Mouse (Mus musculus): ENCODE data around the gene Edc3. TPM values are rescaled to one million over a fixed set of nuclear protein-coding genes. Genes with fewer than 3 reads are reported as not detected.

Edc3 gene
- polyA plus RNA-seq, 1 experiment from 2014 or later = 17.0 TPM

DNA sequence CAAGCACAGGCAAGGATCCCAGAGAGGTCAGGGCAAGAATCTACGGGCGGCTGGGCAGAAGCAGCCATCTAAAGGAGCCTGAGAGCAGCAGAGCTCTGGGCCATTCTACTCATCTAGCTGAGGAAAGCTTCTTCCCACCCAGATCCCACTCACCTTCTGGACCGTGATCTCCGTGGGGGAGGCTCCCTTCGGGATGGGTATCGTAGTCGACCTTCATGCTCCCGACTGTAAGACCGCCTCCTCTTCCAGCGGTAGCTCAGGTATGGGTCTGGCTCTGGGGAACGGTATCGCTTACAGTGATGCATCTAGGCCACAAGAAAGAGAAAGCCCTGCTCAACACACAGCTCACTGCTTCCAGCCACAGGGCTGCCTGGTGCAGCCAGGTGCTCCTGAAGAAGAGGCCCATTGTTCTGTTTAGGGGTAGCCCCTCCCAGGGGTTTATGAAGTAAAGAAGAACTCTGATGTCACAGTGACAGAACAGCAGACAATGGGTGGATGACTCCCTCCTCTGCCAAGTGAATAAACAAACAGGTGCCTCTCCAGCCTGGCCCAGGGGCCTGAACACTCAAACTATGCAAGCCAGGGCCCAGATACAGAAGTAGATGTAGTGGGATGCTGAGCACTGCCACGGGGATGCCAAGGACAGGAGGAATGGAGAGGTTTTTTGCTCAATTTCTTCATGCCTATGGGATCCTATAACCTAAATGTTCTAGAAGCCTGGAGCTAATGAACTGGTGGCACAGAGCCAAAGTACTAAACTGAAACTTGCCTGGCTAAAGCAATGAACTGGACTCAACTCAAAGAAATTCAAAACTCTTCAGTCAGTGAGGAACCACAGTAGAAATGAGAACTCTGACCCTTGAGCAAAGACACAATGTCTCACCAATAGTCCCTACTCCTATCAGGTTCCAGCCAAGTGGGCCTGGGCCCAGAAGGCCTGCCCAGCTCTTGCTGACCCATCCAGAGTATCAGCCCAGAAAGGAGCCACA is 53.5 kb downstream of the Edc3 start:
- Histone ChIP-seq H3K4me2 (ENCODE audit: low read depth, low read length) (peak overlapping the region; percentile 90), H3K4me3 (ENCODE audit: low read depth, low read length) (peak overlapping the region; percentile 95), H3K9me3 (replicated peaks; ENCODE audit: control insufficient read depth, low read length) (no peaks in the 10 kb centered on the region), H3K9ac (ENCODE audit: low read depth, low read length) (peak overlapping the region; percentile 94), H3K36me3 (ENCODE audit: control insufficient read depth, insufficient read depth) (peaks cover 51% of the 10 kb centered on the region), H3K27me3 (ENCODE audit: control insufficient read depth, insufficient read depth, low read depth, low read length) (no peaks in the 10 kb centered on the region), H3K27ac (ENCODE audit: low read length) (peak overlapping the region; percentile 97), H3K4me1 (ENCODE audit: control insufficient read depth, low read depth, low read length) (peaks cover 80% of the 10 kb centered on the region)
- no peak for ATAC-seq (ENCODE audit: low read depth)
- 91% methylated on average over 13 of the region's 13 CpGs for WGBS (ENCODE audit: insufficient replicate concordance)

DNA sequence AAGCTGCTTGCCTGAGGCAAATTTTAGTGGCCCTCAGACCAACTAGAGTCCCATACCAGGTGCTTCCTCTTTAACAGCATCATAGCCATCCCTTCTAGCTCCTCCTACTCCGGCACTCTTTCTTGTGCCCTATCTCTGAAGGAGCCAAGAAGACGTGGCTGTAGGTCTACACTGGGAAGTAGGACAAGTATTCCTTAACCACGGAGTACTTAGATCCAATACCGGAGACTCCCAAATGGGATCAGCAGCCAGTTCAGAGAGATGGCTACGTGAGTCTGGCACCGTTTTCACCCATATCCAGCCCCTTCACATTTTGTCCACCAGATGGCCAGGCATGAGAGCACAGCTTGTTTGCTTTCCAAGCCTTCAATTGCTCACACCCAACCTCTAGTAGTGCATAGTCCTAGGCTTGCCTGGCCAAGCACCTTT is 54.2 kb downstream of the Edc3 start:
- Histone ChIP-seq H3K4me1 (ENCODE audit: control insufficient read depth, low read depth, low read length) (peaks cover 80% of the 10 kb centered on the region), H3K4me2 (ENCODE audit: low read depth, low read length) (peak overlapping the region; percentile 90), H3K27ac (ENCODE audit: low read length) (peak overlapping the region; percentile 97), H3K9me3 (replicated peaks; ENCODE audit: control insufficient read depth, low read length) (no peaks in the 10 kb centered on the region), H3K9ac (ENCODE audit: low read depth, low read length) (peak overlapping the region; percentile 94), H3K27me3 (ENCODE audit: control insufficient read depth, insufficient read depth, low read depth, low read length) (no peaks in the 10 kb centered on the region), H3K4me3 (ENCODE audit: low read depth, low read length) (peak overlapping the region; percentile 95), H3K36me3 (ENCODE audit: control insufficient read depth, insufficient read depth) (peaks cover 44% of the 10 kb centered on the region)
- 30% methylated on average over 6 of the region's 6 CpGs for WGBS (ENCODE audit: insufficient replicate concordance)
- ATAC-seq (ENCODE audit: low read depth) = no peak

DNA sequence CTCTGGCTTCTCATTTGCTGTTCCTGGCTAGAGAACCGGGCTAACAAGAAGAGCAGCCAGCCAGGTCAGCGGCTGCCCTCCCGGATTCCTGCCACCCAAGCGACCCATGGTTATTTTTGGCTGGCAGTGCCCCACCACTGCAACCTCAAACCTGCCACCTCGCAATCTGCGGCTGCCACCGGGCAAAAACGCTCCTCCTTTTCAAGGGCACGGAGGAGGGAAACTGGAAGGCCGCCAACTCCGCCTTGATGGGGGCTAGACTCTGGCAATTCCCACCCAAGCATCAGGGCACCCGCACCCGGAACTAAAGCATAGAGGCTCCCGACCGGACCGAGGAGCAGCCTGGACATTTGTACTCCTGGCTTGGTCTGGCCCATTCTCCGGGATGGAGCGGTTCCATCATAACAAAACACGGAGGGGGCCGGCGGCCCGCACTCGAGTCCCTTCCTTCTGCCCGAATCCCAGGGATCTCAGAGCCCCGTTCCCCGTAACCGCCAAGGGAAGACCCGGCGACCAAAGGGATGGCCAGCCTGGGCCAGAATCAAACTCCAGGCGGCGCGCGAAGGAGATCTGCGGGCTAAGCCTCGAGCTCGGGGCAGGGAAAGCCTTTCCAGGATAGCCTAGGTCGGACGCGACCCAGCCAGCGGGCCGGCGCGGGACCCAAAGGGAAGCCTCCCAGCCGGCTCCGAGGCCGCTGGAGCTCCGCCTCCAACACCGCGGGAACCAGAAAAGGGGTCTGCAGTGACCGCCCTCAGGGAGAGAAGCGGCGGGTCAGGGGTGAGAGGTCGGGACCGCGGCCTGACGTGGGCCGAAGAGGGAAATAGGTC is 56.0 kb downstream of the Edc3 start:
- ATAC-seq (ENCODE audit: low read depth) = peak; percentile 19
- Histone ChIP-seq H3K4me3 (ENCODE audit: low read depth, low read length) (peak overlapping the region; percentile 95), H3K27ac (ENCODE audit: low read length) (peak overlapping the region; percentile 97), H3K36me3 (ENCODE audit: control insufficient read depth, insufficient read depth) (peaks cover 26% of the 10 kb centered on the region), H3K4me1 (ENCODE audit: control insufficient read depth, low read depth, low read length) (peaks cover 71% of the 10 kb centered on the region), H3K4me2 (ENCODE audit: low read depth, low read length) (peak overlapping the region; percentile 90), H3K9ac (ENCODE audit: low read depth, low read length) (peak overlapping the region; percentile 94), H3K27me3 (ENCODE audit: control insufficient read depth, insufficient read depth, low read depth, low read length) (no peaks in the 10 kb centered on the region), H3K9me3 (replicated peaks; ENCODE audit: control insufficient read depth, low read length) (no peaks in the 10 kb centered on the region)
- WGBS (ENCODE audit: insufficient replicate concordance) = under 1% methylated on average over 55 of the region's 57 CpGs

DNA sequence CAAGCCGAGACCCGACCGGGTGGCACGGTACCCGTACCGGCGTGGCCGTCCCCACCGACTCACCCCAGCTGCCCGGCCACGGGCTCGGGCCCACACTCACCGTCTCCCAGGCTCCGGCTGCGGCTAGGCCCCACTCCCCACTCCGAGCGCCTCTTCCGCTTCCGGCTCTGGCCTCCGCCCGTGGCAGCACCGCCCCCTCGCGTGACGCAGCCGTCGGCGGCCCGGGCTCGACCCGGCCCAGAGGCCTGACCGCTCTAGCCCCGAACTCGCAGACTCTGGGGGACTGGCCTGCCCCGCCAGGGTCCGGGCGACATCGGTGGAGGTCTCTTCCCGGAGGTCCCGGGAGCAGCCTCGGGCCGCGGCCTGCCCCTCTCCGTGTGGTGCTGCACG is 56.6 kb downstream of the Edc3 start:
- peak overlapping the region; percentile 95 for H3K4me3 ChIP-seq (ENCODE audit: low read depth, low read length)
- WGBS (ENCODE audit: insufficient replicate concordance) = under 1% methylated on average over 44 of the region's 45 CpGs
- H3K9ac ChIP-seq (ENCODE audit: low read depth, low read length) = peak overlapping the region; percentile 94
- ATAC-seq (ENCODE audit: low read depth) = peak; percentile 78
- H3K4me2 ChIP-seq (ENCODE audit: low read depth, low read length) = peak overlapping the region; percentile 90
- no peaks in the 10 kb centered on the region for H3K9me3 ChIP-seq (replicated peaks; ENCODE audit: control insufficient read depth, low read length)
- H3K4me1 ChIP-seq (ENCODE audit: control insufficient read depth, low read depth, low read length) = peaks cover 71% of the 10 kb centered on the region
- no peaks in the 10 kb centered on the region for H3K27me3 ChIP-seq (ENCODE audit: control insufficient read depth, insufficient read depth, low read depth, low read length)
- H3K27ac ChIP-seq (ENCODE audit: low read length) = peak overlapping the region; percentile 97
- H3K36me3 ChIP-seq (ENCODE audit: control insufficient read depth, insufficient read depth) = peaks cover 20% of the 10 kb centered on the region

DNA sequence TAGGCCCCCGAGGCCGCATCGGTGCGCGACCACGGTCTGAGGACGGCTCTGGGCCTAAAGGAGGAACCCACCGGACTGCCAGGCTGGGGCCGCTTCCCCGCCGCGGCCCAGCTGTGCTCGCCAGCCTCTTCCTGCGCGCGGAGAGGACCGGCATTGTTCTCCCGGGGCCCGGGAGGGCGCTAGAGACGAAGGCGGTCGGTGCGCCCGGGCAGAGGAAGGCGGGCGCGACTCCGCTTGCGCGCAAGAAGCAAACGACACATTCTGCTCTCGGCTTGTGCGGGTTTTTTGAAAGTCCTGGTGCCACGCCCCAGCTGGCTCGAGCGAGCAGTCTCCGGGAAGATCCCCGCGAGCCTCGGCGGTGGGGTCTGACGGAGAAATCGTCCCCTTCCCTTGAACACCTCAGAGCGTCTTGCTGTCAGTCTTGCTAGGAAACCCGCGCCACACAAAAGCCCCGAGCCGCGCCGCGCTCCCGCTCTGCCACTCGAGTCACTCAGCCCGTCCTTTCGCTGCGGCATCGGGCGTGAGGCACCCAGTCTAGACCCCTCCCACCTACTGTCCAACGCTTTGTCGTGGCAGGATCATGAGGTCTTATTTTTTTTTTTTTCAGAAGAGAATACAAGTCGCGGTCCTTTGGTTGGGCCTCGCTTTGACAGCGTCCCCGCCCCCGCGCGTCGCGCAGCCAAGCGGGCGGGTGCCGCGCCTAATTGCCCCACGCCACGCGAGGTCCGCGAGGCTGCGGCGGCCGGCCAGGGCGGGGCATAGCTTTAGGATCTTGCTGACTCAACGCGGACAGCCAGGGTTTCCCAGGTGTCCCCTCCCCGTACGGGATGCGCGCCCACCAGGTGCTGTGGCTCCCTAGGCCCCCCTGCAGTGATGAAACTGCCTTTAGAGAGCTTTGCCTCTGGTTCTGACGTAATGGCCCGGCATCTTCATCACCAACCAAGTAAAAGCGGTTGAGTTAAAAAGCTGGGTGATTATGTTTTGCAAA is 57.3 kb downstream of the Edc3 start, which contains the start of gene Clk3:
TSS of gene Clk3 (minus strand) at position 497 of the 988 bp plus-strand sequence.
- Histone ChIP-seq H3K4me1 (ENCODE audit: control insufficient read depth, low read depth, low read length) (peaks cover 69% of the 10 kb centered on the region), H3K27me3 (ENCODE audit: control insufficient read depth, insufficient read depth, low read depth, low read length) (no peaks in the 10 kb centered on the region), H3K9me3 (replicated peaks; ENCODE audit: control insufficient read depth, low read length) (no peaks in the 10 kb centered on the region), H3K4me3 (ENCODE audit: low read depth, low read length) (peak within 1 kb of the TSS; percentile 95), H3K36me3 (ENCODE audit: control insufficient read depth, insufficient read depth) (peaks cover 13% of the 10 kb centered on the region), H3K27ac (ENCODE audit: low read length) (peak within 1 kb of the TSS; percentile 97), H3K4me2 (ENCODE audit: low read depth, low read length) (peak within 1 kb of the TSS; percentile 90), H3K9ac (ENCODE audit: low read depth, low read length) (peak within 1 kb of the TSS; percentile 94)
- under 1% methylated on average over 93 of the region's 93 CpGs for WGBS (ENCODE audit: insufficient replicate concordance)
- ATAC-seq (ENCODE audit: low read depth) = peak; percentile 9

DNA sequence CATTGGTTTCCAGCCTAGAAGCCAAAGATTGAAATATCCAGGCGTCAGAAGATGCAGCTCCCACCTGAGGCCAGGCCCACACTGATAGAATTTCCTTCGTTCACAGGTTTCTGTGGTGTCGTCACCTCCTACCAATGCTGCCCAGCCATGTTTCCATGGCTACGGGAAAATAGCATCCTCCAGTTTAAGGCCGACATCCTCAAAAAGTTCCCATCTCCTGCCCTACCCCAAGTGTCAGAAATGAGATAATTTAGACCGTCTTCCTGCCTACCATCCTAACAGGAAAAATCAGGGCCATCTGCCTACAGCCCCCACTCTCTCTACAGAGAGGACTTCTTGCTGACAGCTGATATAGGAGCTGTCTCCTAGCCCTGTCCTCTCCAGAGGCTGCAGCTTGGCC is 58.1 kb downstream of the Edc3 start:
- WGBS (ENCODE audit: insufficient replicate concordance) = 56% methylated on average over 6 of the region's 6 CpGs
- peaks cover 6% of the 10 kb centered on the region for H3K36me3 ChIP-seq (ENCODE audit: control insufficient read depth, insufficient read depth)
- no peaks in the 10 kb centered on the region for H3K27me3 ChIP-seq (ENCODE audit: control insufficient read depth, insufficient read depth, low read depth, low read length)
- no peak for ATAC-seq (ENCODE audit: low read depth)
- H3K4me2 ChIP-seq (ENCODE audit: low read depth, low read length) = peak overlapping the region; percentile 90
- peaks cover 66% of the 10 kb centered on the region for H3K4me1 ChIP-seq (ENCODE audit: control insufficient read depth, low read depth, low read length)
- H3K9ac ChIP-seq (ENCODE audit: low read depth, low read length) = peak overlapping the region; percentile 94
- no peaks in the 10 kb centered on the region for H3K9me3 ChIP-seq (replicated peaks; ENCODE audit: control insufficient read depth, low read length)
- H3K4me3 ChIP-seq (ENCODE audit: low read depth, low read length) = peak overlapping the region; percentile 95
- peak overlapping the region; percentile 97 for H3K27ac ChIP-seq (ENCODE audit: low read length)

DNA sequence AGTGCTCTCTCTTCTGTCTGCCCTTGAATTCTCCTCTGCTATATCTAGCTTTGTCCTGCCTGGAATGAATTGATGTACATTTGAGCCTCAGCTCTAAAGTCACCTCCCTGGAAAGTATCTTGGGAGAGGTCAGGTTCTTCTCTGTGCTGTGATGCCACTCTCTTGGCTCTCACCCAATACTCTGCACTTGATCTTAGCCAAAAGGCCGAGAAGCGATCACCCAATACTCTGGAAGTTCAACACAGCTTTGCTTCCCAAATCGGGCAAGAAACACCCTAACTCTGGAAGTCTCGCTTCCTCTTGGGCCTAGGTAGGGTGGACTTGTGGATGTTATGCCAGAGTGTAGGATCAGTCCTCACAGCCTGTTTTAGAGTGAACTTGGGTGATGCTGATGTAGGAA is 58.9 kb downstream of the Edc3 start:
- no peak overlapping the region for H3K4me2 ChIP-seq (ENCODE audit: low read depth, low read length)
- no peak overlapping the region; the same call in 1 of the 2 replicates for H3K9ac ChIP-seq (ENCODE audit: low read depth, low read length)
- peak overlapping the region; percentile 97; the same call in 1 of the 2 replicates for H3K27ac ChIP-seq (ENCODE audit: low read length)
- no peaks in the 10 kb centered on the region for H3K36me3 ChIP-seq (ENCODE audit: control insufficient read depth, insufficient read depth)
- H3K27me3 ChIP-seq (ENCODE audit: control insufficient read depth, insufficient read depth, low read depth, low read length) = no peaks in the 10 kb centered on the region
- no peak overlapping the region for H3K4me3 ChIP-seq (ENCODE audit: low read depth, low read length)
- ATAC-seq (ENCODE audit: low read depth) = no peak
- peaks cover 66% of the 10 kb centered on the region for H3K4me1 ChIP-seq (ENCODE audit: control insufficient read depth, low read depth, low read length)
- WGBS (ENCODE audit: insufficient replicate concordance) = 87% methylated on average over 4 of the region's 4 CpGs
- no peaks in the 10 kb centered on the region for H3K9me3 ChIP-seq (replicated peaks; ENCODE audit: control insufficient read depth, low read length)

DNA sequence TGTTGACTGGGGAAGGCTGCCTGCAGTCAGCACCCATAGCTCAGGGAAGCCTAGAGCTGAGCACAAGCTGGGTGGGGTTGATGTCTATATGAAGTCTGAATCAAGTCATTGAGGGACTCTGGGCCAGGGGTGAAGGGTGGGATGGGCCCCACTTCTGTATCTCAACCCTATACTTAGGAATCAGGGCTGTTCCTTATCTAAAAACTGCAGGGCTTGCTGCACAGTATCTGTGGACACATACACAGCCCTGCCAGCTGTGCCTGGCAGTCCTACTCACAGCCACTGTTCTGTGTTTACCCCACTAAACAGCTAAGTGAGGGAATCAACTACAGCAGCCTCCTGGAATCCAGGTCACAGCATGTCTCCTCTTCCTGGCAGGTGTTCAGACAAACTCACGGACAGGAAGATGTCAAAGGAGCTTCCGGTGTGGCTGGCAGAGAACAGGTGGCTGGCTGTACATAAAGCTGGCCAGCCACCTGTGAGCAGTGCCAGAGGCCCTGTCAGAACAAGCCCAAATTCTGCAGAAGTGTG is 61.3 kb downstream of the Edc3 start:
- Histone ChIP-seq H3K27me3 (ENCODE audit: control insufficient read depth, insufficient read depth, low read depth, low read length) (no peaks in the 10 kb centered on the region), H3K36me3 (ENCODE audit: control insufficient read depth, insufficient read depth) (no peaks in the 10 kb centered on the region), H3K4me1 (ENCODE audit: control insufficient read depth, low read depth, low read length) (peaks cover 69% of the 10 kb centered on the region), H3K4me2 (ENCODE audit: low read depth, low read length) (peak overlapping the region; percentile 80), H3K9me3 (replicated peaks; ENCODE audit: control insufficient read depth, low read length) (no peaks in the 10 kb centered on the region), H3K27ac (ENCODE audit: low read length) (peak overlapping the region; percentile 100), H3K9ac (ENCODE audit: low read depth, low read length) (peak overlapping the region; percentile 77), H3K4me3 (ENCODE audit: low read depth, low read length) (peak overlapping the region; percentile 45)
- ATAC-seq (ENCODE audit: low read depth) = peak; percentile 81
- WGBS (ENCODE audit: insufficient replicate concordance) = 45% methylated on average over 2 of the region's 2 CpGs

Measured in liver, embryonic 16.5 days (tissue).